Mouse (Mus musculus) myocyte (in vitro differentiated cells): ENCODE measurements around the gene Smim13.

ENCODE experiments used
- E2F4 ChIP-seq: IDR thresholded peaks from one replicate; pipeline ENCODE4 v1.6.1; 2011; ENCODE audit warnings: mild to moderate bottlenecking, control low read depth, moderate library complexity; ENCODE audit not compliant: insufficient read depth
- MAX ChIP-seq: IDR thresholded peaks from one replicate; pipeline ENCODE4 v1.6.1; 2011; ENCODE audit warnings: low read depth, mild to moderate bottlenecking, control low read depth
- MYOD1 ChIP-seq, 3 experiments: IDR thresholded peaks; one replicate each; pipeline ENCODE4 v1.6.1; 2011; ENCODE audit warnings: control low read depth in 2 of 3, low read depth in 2 of 3, mild to moderate bottlenecking in 2 of 3, moderate library complexity in 1 of 3; ENCODE audit not compliant: insufficient read length in 2 of 3, control insufficient read depth in 1 of 3
- MYOG ChIP-seq, 3 experiments: IDR thresholded peaks; one replicate each; pipeline ENCODE4 v1.6.1; 2011; ENCODE audit warnings: control low read depth in 2 of 3, low read depth in 2 of 3, mild to moderate bottlenecking in 2 of 3; ENCODE audit not compliant: insufficient read length in 2 of 3, control insufficient read depth in 1 of 3, insufficient read depth in 1 of 3
- POLR2A ChIP-seq: IDR thresholded peaks from one replicate; pipeline ENCODE4 v1.6.1; 2011; ENCODE audit warnings: low read depth, mild to moderate bottlenecking, control low read depth, moderate library complexity; ENCODE audit not compliant: insufficient read length
- POLR2AphosphoS2 ChIP-seq: IDR thresholded peaks from one replicate; pipeline ENCODE4 v1.6.1; 2011; ENCODE audit warnings: low read depth, control low read depth; ENCODE audit not compliant: insufficient read length
- TCF12 ChIP-seq: IDR thresholded peaks from one replicate; pipeline ENCODE4 v1.6.1; 2011; ENCODE audit warnings: mild to moderate bottlenecking, control low read depth; ENCODE audit not compliant: poor library complexity, insufficient read depth, severe bottlenecking
- TCF3 ChIP-seq: IDR thresholded peaks from one replicate; pipeline ENCODE4 v1.6.1; 2011; ENCODE audit warnings: low read depth, control low read depth; ENCODE audit not compliant: insufficient read length
- USF1 ChIP-seq: IDR thresholded peaks from one replicate; pipeline ENCODE4 v1.6.1; 2011; ENCODE audit warnings: low read depth, mild to moderate bottlenecking, control low read depth, moderate library complexity

DNA sequence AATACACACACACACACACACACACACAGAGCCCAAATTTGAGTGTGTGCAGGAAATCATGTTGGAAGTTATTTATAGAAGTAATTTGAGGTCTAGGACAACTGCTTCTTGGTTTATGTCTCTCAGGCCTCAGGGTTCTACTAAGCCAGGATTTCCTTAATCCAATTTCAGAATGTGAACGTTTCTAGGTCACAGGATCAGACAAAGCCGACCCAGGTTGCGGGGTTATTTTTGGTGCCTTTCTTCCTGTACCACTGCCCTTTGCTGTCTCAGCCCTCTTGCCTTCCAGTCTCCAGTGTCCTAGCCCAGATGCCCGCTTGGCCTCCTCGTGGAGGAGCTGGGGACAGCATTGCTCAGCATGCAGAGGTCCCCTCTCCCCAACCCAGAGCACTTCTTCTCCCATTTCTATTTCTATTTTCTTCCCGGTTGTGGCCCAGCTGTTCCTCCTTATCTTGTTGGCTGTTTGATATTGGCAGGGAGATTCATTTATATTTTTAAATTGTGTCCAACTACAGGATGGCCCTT, 5.3 kb upstream of the Smim13 start:
- TF ChIP-seq POLR2A (no peak), TCF12 (no peak), POLR2AphosphoS2 (no peak), MAX (no peak), USF1 (no peak), TCF3 (no peak), E2F4 (no peak), MYOD1 (IDR thresholded peaks at IDR 0.05; ENCODE audit: control insufficient read depth in 1 of 3, insufficient read length in 2 of 3, low read depth in 2 of 3) (no peak), MYOG (IDR thresholded peaks at IDR 0.05; ENCODE audit: control insufficient read depth in 1 of 3, insufficient read depth in 1 of 3, insufficient read length in 2 of 3, low read depth in 2 of 3) (no peak)
